Mouse (Mus musculus) brain, embryonic 14.5 days (tissue): Measurements from ENCODE around the gene Dcaf17. TPM values are rescaled to one million over a fixed set of nuclear protein-coding genes. Genes with fewer than 3 reads are reported as not detected.
A peak's percentile ranks its signal among the peaks of the same experiment; 100 is the strongest.

ENCODE experiments used
- DNase-seq: peaks from one replicate; pipeline ENCODE4 v3.0.0-alpha.2; 2011; ENCODE audit warnings: low read depth
- CTCF ChIP-seq: fragments of 200-500 bp; IDR thresholded peaks from 2 replicates; pipeline ENCODE4 v1.5.1; 2012; ENCODE audit warnings: inconsistent platforms, mild to moderate bottlenecking, moderate library complexity, borderline replicate concordance; ENCODE audit not compliant: insufficient read depth, insufficient read length; ENCODE audit errors: extremely low read depth
- POLR2A ChIP-seq: fragments of 200-500 bp; IDR thresholded peaks from 2 replicates; pipeline ENCODE4 v1.6.1; 2012; ENCODE audit warnings: mild to moderate bottlenecking, inconsistent platforms, borderline replicate concordance; ENCODE audit not compliant: poor library complexity, insufficient read depth, insufficient read length, severe bottlenecking; ENCODE audit errors: extremely low read depth
- polyA plus RNA-seq: library from polyadenylated mRNA; depleted of rRNA; stranded (reverse); fragments of >200 nt; gene quantifications from 2 replicates; pipeline ENCODE4 v1.2.3, GENCODE M21; 2012

Dcaf17 gene
- polyA plus RNA-seq, 1 experiment = 11.2 TPM

DNA sequence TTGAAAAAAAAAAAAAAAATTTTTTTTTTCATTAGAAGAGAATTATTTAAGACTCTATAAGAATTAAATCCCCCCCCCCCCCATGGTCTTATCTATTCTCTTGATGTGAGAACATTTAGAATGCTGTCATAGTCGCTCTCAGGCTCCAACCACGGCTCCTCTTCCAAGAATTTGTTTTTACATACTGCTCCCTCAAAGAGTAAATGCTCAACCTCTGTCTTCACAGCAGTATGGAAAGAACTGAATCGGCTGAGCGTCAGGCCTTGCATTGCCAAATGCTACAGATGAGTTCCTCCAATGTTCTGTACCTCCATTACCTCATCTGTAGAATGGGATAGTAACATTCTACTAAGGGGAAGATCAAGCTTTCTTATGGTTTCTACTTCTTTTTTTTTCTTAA is 16.5 kb downstream of the Dcaf17 start:
- DNase-seq = no peak
- TF ChIP-seq POLR2A = no peak
- TF ChIP-seq CTCF = no peak

DNA sequence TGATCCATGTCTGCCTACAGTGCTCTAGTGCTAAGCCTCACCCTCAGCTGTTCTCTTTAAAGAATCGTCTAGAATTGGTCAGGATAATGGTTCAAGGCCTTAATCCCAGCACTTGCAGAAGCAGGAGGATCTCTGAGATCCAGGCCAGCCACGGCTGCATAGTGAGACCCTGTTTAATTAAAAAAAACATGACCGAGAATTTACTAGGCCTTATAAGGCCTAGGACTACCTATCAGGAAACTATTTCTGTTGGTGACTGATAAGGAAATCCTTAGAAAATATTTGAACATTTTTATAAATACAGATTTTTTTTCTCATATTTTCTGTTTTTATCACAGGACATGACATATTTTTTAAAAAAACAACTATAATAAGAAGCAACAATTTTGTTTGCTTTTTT is 18.2 kb downstream of the Dcaf17 start:
- no peak for DNase-seq
- TF ChIP-seq CTCF = no peak
- no peak for TF ChIP-seq POLR2A

DNA sequence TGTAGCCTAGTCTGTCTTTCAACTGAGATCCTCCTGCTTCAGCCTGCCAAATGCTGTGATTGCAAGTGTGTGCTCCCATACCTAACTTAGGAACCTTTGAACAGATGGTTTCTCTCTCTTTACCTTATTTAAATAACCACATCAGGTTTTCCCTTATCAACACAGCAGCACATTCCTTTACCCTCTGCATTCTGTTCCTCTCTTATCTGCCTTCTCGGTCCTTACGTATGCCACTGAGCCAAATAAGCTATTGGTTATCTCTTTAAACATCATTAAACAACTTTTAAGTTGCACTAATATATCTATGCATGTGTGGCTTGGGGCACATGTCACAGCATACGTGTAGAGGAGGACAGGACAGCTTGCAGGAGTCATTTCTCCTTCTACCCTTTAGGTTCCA is 18.7 kb downstream of the Dcaf17 start:
- TF ChIP-seq CTCF = no peak
- no peak for TF ChIP-seq POLR2A
- DNase-seq = no peak

DNA sequence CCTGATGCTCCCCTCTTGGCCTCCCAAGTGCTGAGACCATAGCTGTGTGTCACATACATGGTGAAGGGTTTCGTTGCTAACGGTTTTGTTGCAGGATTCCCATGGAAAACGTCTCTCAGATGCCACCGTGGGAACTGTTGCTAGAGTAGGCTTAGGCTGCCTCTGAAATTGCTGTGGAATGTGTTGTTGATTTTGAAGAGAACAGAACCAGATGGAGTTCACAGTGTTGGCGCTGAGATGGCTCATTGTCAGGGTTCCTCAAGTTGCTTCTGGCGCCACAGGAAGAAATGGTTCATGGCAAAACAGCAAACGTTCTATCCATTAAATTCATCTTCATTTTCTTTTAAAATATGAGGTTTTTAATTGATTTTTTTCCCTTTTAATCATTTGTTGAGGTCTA is 27.3 kb downstream of the Dcaf17 start:
- no peak for DNase-seq
- TF ChIP-seq CTCF (no peak), POLR2A (no peak)

DNA sequence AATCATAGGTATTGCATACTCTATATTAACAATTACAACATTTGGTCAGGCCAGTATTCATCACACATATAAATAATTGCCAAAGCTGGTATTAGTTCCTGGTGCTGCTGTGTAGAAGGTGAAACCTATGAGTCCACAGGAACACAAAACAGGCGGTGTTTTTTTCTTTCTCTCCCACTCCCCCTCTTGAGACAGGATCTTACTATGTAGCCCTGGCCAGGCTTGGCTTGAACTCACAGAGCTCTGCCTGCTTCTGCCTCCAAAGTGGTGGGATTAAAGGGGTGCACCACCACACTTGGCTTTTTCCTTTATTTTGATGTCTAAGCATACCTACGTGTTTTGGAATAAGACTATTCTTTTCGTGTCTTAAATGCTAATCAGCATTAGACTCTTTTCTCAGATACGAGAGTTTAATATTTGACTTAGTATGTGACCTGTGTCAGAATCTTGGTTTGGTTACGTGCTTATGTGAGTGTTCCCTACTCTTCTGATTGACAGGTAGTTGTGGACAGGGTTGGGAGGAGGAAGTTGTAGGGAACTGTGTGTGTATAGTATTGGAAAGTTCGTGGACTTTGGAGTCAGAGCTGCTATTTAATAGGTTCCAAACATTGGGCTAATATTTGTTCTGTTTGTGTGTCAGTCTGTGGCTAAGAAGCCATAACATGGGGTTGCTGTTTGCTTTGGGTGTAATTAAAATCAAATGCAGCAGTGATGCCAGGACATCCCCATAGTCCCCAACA is 28.5 kb downstream of the Dcaf17 start:
- DNase-seq = no peak
- TF ChIP-seq POLR2A (no peak), CTCF (no peak)

DNA sequence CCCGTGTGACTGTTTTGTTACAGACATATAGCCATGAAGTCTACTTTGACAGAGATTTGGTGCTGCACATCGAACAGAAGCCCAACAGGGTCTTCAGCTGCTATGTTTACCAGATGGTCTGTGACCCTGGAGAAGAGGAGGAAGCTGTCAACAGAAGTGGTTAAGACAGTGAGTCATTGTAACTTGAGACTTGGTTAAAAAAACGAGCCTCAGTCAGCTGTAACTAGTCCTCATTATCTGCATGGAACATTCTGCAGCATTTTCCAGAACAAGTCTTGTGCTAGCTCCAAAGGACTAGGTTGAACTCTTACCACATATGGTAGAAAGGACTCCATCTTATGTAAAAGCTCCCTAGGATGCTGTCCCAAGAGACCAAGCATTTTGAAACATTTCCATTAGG is 34.6 kb downstream of the Dcaf17 start:
- DNase-seq = no peak

DNA sequence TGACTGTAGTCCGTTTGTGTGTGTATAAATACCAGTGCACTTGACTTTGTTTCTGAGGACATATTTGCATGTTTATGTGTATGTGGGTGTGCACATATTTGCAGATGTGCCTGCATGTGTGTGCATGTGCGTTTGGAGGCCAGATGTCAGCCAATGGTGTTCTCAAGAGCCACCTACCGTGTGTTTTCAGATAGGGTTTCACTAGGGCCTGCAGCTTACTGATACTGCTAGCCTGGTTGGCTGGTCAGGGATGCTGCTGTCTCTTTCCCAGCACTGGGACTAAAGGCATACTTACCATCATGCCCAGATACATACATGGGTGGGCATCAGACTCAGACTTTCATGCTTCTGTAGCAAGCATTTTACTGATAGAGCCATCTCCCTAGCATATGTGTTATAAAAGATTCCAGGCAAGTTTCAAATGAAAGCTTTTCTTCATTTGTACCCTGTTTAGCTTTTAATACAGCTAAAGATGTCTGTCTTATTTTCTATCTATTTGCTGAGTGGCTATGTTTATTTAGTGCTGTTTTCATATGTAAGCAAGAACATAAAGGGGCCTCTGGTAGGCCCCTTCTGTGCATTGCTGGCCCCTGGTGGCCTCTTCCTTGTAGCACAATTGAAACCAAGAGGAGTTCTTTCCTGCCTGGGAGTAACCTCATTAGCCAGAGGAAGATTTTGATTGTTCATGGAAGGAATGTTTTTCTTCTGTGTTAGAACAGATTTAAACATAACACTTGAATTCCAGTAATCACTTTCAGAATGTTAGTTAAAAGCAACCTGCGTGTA is 35.7 kb downstream of the Dcaf17 start:
- peak; percentile 41; the same call in 1 of the 2 replicates for TF ChIP-seq CTCF
- no peak for TF ChIP-seq POLR2A
- peak; percentile 20 for DNase-seq

More for the DNA sequence above, 34.6 kb downstream of the Dcaf17 start:
- TF ChIP-seq POLR2A (no peak), CTCF (no peak)

DNA sequence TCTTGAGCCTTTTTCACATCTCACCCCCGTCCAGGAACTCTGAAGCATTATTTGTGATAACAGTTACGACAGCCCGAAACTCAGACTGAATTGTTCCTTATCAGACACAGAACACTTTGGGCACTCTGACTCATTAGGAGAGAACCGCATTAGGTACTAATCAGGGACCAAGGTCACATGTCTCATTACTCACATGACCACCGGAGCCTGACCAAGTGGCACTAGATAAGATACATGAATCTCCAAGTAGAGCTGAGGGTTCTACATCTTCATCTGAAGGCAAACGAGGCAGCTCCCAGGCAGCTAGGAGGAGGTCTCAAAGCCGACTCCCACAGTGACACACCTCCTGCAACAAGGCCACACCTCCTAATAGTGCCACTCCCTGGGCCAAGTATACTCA is 41.0 kb downstream of the Dcaf17 start:
- TF ChIP-seq POLR2A (no peak), CTCF (no peak)
- no peak for DNase-seq

DNA sequence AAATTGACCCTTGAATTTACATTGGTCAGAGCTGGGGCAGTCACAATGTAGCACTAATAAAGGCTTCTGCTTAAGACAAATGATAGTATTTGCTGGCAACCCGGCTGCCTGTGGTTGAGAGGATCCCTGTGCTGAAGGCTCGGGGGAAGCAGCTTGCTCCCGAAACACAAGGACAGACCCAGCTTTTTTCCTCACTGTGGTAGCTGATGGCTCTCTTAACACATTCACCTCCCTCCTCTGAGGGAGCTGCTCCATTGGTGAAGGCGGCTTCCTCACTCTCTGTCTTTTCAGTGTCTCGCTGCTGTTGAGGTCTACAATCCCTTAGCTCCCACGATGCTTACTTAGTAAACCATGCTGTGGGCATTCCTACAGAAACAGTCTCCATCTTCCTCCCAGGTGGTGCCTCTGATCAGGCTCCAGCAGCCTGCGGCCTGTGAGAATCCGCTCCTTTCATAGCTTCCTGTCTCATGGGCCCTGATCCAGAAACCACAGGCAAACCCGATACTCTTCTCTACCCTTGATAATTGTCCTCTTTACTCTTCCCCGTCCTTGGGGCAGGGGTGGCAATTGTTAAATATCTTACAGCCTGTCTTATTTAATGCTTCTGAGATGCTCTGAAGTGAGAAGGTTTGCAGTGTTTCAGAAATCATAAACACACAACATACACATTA is 47.6 kb downstream of the Dcaf17 start:
- DNase-seq = no peak
- TF ChIP-seq POLR2A = no peak
- no peak for TF ChIP-seq CTCF

DNA sequence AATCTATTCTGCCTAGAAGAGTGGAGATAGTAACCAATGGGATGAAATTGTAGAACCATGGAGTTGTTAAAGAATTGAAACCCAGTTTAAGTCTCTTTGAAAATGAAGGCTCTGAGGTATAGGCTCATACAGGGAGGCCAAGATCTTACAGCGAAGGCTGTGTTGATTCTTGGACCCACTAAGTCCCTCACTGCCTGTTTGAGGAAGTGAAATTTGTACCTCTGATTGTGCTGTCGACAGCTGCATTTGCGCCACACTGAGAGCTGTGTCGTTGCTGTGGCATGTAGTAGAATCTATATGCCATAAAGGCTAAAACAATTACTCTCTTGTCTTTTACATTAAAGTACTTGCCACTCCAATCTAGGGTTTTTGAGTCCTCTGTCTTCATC is 48.2 kb downstream of the Dcaf17 start:
- TF ChIP-seq CTCF (no peak), POLR2A (no peak)
- no peak for DNase-seq

DNA sequence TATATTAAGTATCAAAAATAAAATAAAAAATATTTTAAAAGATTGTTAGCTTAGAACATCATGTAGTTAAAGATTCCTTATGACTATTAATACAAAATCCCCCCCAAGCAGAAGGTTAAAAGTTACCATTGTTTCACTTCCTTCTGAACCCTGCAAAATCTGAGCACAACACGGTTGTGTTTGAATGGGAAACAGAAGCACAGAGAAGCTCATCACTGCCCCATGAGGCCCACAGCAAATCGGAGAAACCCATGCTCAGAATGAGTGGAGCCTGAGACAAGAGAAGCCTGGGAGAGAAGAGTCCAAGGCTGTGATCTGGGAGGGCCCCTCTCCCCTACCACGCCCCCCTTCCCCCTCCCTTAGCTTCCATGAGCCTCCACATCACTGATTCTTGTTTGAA is 49.6 kb downstream of the Dcaf17 start:
- no peak for TF ChIP-seq CTCF
- TF ChIP-seq POLR2A = no peak
- no peak for DNase-seq

DNA sequence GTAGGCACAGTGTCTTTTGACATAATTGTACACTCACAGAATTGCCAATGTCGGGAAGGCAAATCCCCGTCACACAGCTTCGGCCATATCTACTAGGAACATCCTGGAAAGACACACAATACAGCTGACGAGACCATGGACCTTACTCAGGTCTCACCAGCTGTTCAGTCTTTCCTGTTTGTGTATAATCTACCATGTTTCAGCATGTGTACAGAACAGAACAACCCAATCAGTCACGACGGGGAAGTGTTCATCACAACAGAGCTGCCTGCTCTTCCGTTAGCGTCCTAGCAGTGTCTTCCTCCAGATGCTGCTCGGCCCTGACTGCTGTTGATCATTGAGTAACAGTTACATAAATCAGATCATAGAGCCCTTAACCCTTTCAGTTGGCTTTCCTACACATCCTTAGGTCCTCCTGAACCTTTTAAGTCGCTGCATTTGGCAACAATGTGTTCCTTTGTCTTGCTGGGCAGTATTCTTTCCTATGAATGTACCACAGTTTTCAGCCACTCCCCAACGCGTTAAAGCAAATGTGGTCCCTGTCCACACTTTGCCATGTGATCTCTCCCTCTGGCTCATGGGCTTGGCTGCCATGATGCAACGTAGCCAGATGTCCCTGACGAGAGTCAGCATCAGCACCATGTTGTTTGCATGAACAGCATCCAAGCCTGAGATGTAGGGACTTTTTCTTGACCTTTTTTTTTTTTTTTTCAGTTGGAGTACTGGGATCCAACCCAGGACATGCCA is 50.5 kb downstream of the Dcaf17 start:
- TF ChIP-seq CTCF (no peak), POLR2A (no peak)

DNA sequence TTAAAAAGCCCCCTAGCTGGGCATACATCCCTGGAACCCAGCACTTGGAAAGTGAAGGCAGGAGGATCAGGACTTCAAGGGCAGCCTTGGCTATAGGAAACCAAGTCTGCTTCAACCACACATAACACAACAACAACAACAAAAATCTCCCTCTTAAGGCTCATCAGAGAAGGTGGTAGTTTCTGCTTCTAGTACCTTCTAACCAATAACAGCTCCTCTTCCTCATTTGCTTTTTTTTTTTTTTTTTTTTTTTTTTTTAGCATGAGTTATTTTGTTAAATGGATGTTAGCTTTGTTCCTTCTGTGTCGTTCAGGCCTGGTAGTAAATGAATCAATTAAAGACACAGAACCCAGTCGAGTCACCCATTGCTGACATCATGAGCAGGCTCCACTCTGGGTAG is 52.1 kb downstream of the Dcaf17 start:
- TF ChIP-seq CTCF = no peak
- TF ChIP-seq POLR2A = no peak
- no peak for DNase-seq

More for the DNA sequence above, 50.5 kb downstream of the Dcaf17 start:
- no peak for DNase-seq

DNA sequence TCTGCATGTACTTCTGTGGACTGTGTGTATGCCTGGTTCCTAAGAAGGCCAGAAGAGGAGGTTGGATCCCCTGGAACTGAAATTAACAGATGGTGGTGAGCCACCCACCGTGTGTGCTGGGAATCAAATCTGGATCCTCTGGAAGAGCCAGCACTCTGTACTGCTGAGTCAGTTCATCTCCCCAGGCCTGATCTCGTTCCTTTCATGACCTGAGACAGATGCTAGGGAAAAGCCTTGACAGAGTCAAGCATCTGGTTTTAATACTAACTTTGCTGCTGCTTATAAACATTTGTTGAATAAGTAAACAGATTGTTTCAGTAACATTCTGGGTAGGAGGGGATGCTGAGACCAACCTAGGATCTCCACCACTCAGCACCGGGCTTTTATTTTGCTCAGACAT is 53.4 kb downstream of the Dcaf17 start:
- TF ChIP-seq CTCF = no peak
- TF ChIP-seq POLR2A = no peak
- no peak for DNase-seq
